Mouse (Mus musculus): ENCODE measurements at regions not wholly inside any gene's neighbourhood (a gene's known extent, or its start where the extent isn't known, plus 50 kb on each side); places are given as distances from the start of the nearest gene placed in this dataset.
A peak's percentile ranks its signal among the peaks of the same experiment; 100 is the strongest.

- DNase-seq (ENCODE audit: low spot score in 2 of 2) = no peak
Measured at GRCm38 (mm10) chr15:61160666-61161065, 237.9 kb upstream of the A1bg start.

GRCm38 (mm10) chr15:61159552-61159951 lies 236.7 kb upstream of the A1bg start:
- DNase-seq (ENCODE audit: low spot score in 2 of 2) = no peak

GRCm38 (mm10) chr15:61158041-61158545 lies 235.3 kb upstream of the A1bg start:
- peak; percentile 19 to 46 for DNase-seq (ENCODE audit: low spot score in 2 of 2)

- DNase-seq (ENCODE audit: low spot score in 2 of 2) = peak; percentile 67 to 99
Measured at GRCm38 (mm10) chr15:61157543-61157942, 234.7 kb upstream of the A1bg start.

- no peak for DNase-seq (ENCODE audit: low spot score in 2 of 2)
Measured at GRCm38 (mm10) chr15:61155530-61155929, 232.7 kb upstream of the A1bg start.

GRCm38 (mm10) chr15:61154166-61154565 lies 231.4 kb upstream of the A1bg start:
- DNase-seq (ENCODE audit: low spot score in 2 of 2) = no peak

GRCm38 (mm10) chr15:61142851-61143250 lies 220.0 kb upstream of the A1bg start:
- DNase-seq (ENCODE audit: low spot score in 2 of 2) = no peak

GRCm38 (mm10) chr15:61139151-61139550 lies 216.3 kb upstream of the A1bg start:
- no peak for DNase-seq (ENCODE audit: low spot score in 2 of 2)

GRCm38 (mm10) chr15:61136781-61137180 lies 214.0 kb upstream of the A1bg start:
- DNase-seq (ENCODE audit: low spot score in 2 of 2) = no peak

GRCm38 (mm10) chr15:61133316-61133715 lies 210.5 kb upstream of the A1bg start:
- no peak for DNase-seq (ENCODE audit: low spot score in 2 of 2)

GRCm38 (mm10) chr15:61127971-61128370 lies 205.2 kb upstream of the A1bg start:
- DNase-seq (ENCODE audit: low spot score in 2 of 2) = no peak

GRCm38 (mm10) chr15:61127130-61127529 lies 204.3 kb upstream of the A1bg start:
- DNase-seq (ENCODE audit: low spot score in 2 of 2) = no peak

- DNase-seq (ENCODE audit: low spot score in 2 of 2) = no peak
Measured at GRCm38 (mm10) chr15:61116912-61117311, 194.1 kb upstream of the A1bg start.

GRCm38 (mm10) chr15:61109429-61110128 lies 186.8 kb upstream of the A1bg start:
- no peak for DNase-seq (ENCODE audit: low spot score in 2 of 2)

GRCm38 (mm10) chr15:61108957-61109356 lies 186.1 kb upstream of the A1bg start:
- no peak for DNase-seq (ENCODE audit: low spot score in 2 of 2)

GRCm38 (mm10) chr15:61102421-61103412 lies 179.9 kb upstream of the A1bg start:
- no peak for DNase-seq (ENCODE audit: low spot score in 2 of 2)

- no peak for DNase-seq (ENCODE audit: low spot score in 2 of 2)
Measured at GRCm38 (mm10) chr15:61100807-61101206, 178.0 kb upstream of the A1bg start.

GRCm38 (mm10) chr15:61098968-61099367 lies 176.2 kb upstream of the A1bg start:
- DNase-seq (ENCODE audit: low spot score in 2 of 2) = no peak

GRCm38 (mm10) chr15:61098519-61098918 lies 175.7 kb upstream of the A1bg start:
- DNase-seq (ENCODE audit: low spot score in 2 of 2) = no peak

GRCm38 (mm10) chr15:61096021-61096781 lies 173.4 kb upstream of the A1bg start:
- no peak for DNase-seq (ENCODE audit: low spot score in 2 of 2)

- DNase-seq (ENCODE audit: low spot score in 2 of 2) = no peak
Measured at GRCm38 (mm10) chr15:61055017-61055609, 132.3 kb upstream of the A1bg start.

All from left cerebral cortex, adult 8-10 months (tissue).